ENCODE assay signal across 16 mouse cellular contexts in the genomic region with DNA sequence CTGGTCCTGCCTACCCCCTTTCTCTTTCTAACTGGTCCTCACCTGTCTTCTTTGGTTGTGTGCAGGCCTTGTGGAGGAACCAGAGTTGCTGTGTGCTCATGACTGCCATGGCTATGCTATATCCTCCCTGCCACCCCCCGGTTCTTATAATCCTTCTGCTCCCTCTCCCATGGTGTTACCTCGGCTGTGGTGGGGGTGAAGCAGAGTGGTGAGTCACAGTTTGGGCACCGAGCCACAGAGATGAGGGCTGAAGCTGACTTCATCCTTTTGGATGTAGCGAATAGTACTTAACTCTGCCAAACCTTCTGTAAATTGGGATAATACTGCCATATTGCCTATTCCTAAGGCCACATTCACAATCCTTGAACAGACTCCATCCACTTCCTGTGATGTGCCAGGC. TPM values are rescaled to one million over a fixed set of nuclear protein-coding genes. Genes with fewer than 3 reads are reported as not detected.
A peak's percentile ranks its signal among the peaks of the same experiment; 100 is the strongest.
DNase-seq lines count a peak whose midpoint lies in the region; ATAC-seq and TF ChIP-seq lines count a peak whose summit lies in the region.
"Had no signal": no experiment of that assay in that cellular context is flagged by ENCODE, and none has a peak within 500 bp of the region (broad histone marks: within the 10 kb centered on the region; RNA-seq: fewer than 3 reads in every experiment).

No protein-coding gene starts in this region.

- no peaks in the 10 kb centered on the region for H3K36me3 ChIP-seq in forebrain, embryonic 16.5 days (ENCODE audit: control insufficient read depth, insufficient read depth)
- H3K36me3 ChIP-seq in forebrain, postnatal 0 days (ENCODE audit: insufficient read depth): no peaks in the 10 kb centered on the region
- H3K36me3 ChIP-seq in hindbrain, embryonic 12.5 days: no peaks in the 10 kb centered on the region
- H3K36me3 ChIP-seq in hindbrain, embryonic 11.5 days (ENCODE audit: control insufficient read depth, insufficient read depth, low read length): no peaks in the 10 kb centered on the region
- H3K36me3 ChIP-seq: embryonic facial prominence, embryonic 15.5 days; liver, embryonic 13.5 days had no signal

- TF ChIP-seq POLR2A in cerebellum, adult 2 months (IDR thresholded peaks at IDR 0.05; ENCODE audit: borderline replicate concordance, insufficient read depth, low read length): no peak

- 0 out of 2 replicates have a peak, but pooled peaks have one; percentile 19 for ATAC-seq in forebrain, embryonic 16.5 days
- no peak for ATAC-seq in forebrain, postnatal 0 days
- ATAC-seq in hindbrain, embryonic 12.5 days (ENCODE audit: low FRiP score): no peak
- ATAC-seq in hindbrain, embryonic 11.5 days (ENCODE audit: low FRiP score): no peak
- ATAC-seq: CD4-positive, CD25-positive, alpha-beta regulatory T cell, adult 4 months; intestine, embryonic 16.5 days had no signal

- intact Hi-C loops in left cerebral cortex, postnatal 14 days (cut with DNase I): no loop called here

- no peaks in the 10 kb centered on the region for H3K27me3 ChIP-seq in forebrain, embryonic 16.5 days (replicated peaks; ENCODE audit: control insufficient read depth, insufficient read depth, low read length)
- H3K27me3 ChIP-seq in forebrain, postnatal 0 days (ENCODE audit: insufficient read depth, low read length): no peaks in the 10 kb centered on the region
- no peaks in the 10 kb centered on the region for H3K27me3 ChIP-seq in cerebellum, adult 2 months (ENCODE audit: control insufficient read depth, insufficient read depth, low read length)
- H3K27me3 ChIP-seq in hindbrain, embryonic 12.5 days: 0 out of 2 replicates have a peak, but pooled peaks cover 5% of the 10 kb centered on the region
- H3K27me3 ChIP-seq in hindbrain, embryonic 11.5 days (ENCODE audit: control insufficient read depth, insufficient read depth, low read length): no peaks in the 10 kb centered on the region
- H3K27me3 ChIP-seq: embryonic facial prominence, embryonic 15.5 days; liver, embryonic 13.5 days had no signal

- no peak for TF ChIP-seq CTCF in forebrain, postnatal 0 days (IDR thresholded peaks at IDR 0.05; ENCODE audit: low read depth)
- TF ChIP-seq CTCF in cerebellum, adult 2 months (IDR thresholded peaks at IDR 0.05; ENCODE audit: borderline replicate concordance, insufficient read depth, low read depth, low read length): no peak

- H3K9me3 ChIP-seq in forebrain, embryonic 16.5 days (ENCODE audit: control insufficient read depth, low read length): no peaks in the 10 kb centered on the region
- H3K9me3 ChIP-seq in forebrain, postnatal 0 days (ENCODE audit: low read length): no peaks in the 10 kb centered on the region
- H3K9me3 ChIP-seq in hindbrain, embryonic 12.5 days (replicated peaks): no peaks in the 10 kb centered on the region
- H3K9me3 ChIP-seq in hindbrain, embryonic 11.5 days (ENCODE audit: control insufficient read depth, low read length): no peaks in the 10 kb centered on the region
- H3K9me3 ChIP-seq: embryonic facial prominence, embryonic 15.5 days; liver, embryonic 13.5 days had no signal

- no peak overlapping the region for H3K9ac ChIP-seq in forebrain, embryonic 16.5 days (replicated peaks; ENCODE audit: low read depth, low read length)
- no peak overlapping the region for H3K9ac ChIP-seq in forebrain, postnatal 0 days
- no peak overlapping the region for H3K9ac ChIP-seq in hindbrain, embryonic 12.5 days
- no peak overlapping the region for H3K9ac ChIP-seq in hindbrain, embryonic 11.5 days (ENCODE audit: low read depth, low read length)
- H3K9ac ChIP-seq: embryonic facial prominence, embryonic 15.5 days; liver, embryonic 13.5 days had no signal

- 48% methylated on average over 4 of the region's 4 CpGs for WGBS in forebrain, embryonic 16.5 days
- WGBS in forebrain, postnatal 0 days: 62% methylated on average over 4 of the region's 4 CpGs
- WGBS in cerebellum, adult 2 months: 17% methylated on average over 4 of the region's 4 CpGs
- whole genome bisulfite sequencing in hindbrain, embryonic 12.5 days: 91% methylated on average over 4 of the region's 4 CpGs
- WGBS in hindbrain, embryonic 11.5 days: 91% methylated on average over 4 of the region's 4 CpGs

- H3K4me1 ChIP-seq in forebrain, embryonic 16.5 days (replicated peaks; ENCODE audit: control insufficient read depth, insufficient read depth, low read length): peaks cover 16% of the 10 kb centered on the region
- H3K4me1 ChIP-seq in forebrain, postnatal 0 days (ENCODE audit: insufficient read depth): no peaks in the 10 kb centered on the region
- H3K4me1 ChIP-seq in cerebellum, adult 2 months (ENCODE audit: control insufficient read depth, insufficient read depth, low read length): peaks cover 28% of the 10 kb centered on the region
- H3K4me1 ChIP-seq in hindbrain, embryonic 12.5 days: peaks cover 8% of the 10 kb centered on the region; the same call in 1 of the 2 replicates
- H3K4me1 ChIP-seq in hindbrain, embryonic 11.5 days (replicated peaks; ENCODE audit: control insufficient read depth, insufficient read depth, low read length): no peaks in the 10 kb centered on the region
- H3K4me1 ChIP-seq: embryonic facial prominence, embryonic 15.5 days; liver, embryonic 13.5 days had no signal

- no peak overlapping the region for H3K4me3 ChIP-seq in forebrain, embryonic 16.5 days (replicated peaks; ENCODE audit: low read length)
- H3K4me3 ChIP-seq in forebrain, postnatal 0 days (ENCODE audit: low read depth, low read length): no peak overlapping the region
- H3K4me3 ChIP-seq in cerebellum, adult 2 months (replicated peaks; ENCODE audit: insufficient read depth, low read depth, low read length): no peak overlapping the region
- H3K4me3 ChIP-seq in hindbrain, embryonic 12.5 days: no peak overlapping the region
- H3K4me3 ChIP-seq in hindbrain, embryonic 11.5 days (ENCODE audit: low read depth, low read length): no peak overlapping the region
- H3K4me3 ChIP-seq: embryonic facial prominence, embryonic 15.5 days; liver, embryonic 13.5 days had no signal

- H3K4me2 ChIP-seq in forebrain, embryonic 16.5 days (ENCODE audit: low read length): no peak overlapping the region
- H3K4me2 ChIP-seq in forebrain, postnatal 0 days (ENCODE audit: low read depth): no peak overlapping the region
- H3K4me2 ChIP-seq in hindbrain, embryonic 12.5 days (replicated peaks): no peak overlapping the region
- no peak overlapping the region for H3K4me2 ChIP-seq in hindbrain, embryonic 11.5 days (replicated peaks; ENCODE audit: low read depth, low read length)
- H3K4me2 ChIP-seq: embryonic facial prominence, embryonic 15.5 days; liver, embryonic 13.5 days had no signal

- no peak for DNase-seq in forebrain, postnatal 0 days
- peak; percentile 69 to 74 for DNase-seq in left cerebral cortex, postnatal 14 days (ENCODE audit: low spot score in 2 of 2)
- DNase-seq in left cerebral cortex, adult 11 months (ENCODE audit: low spot score): no peak
- peak; percentile 77 to 86 for DNase-seq in cerebellum, adult 2 months
- peak; percentile 73 for DNase-seq in right cerebral cortex, postnatal 14 days
- DNase-seq in hindbrain, embryonic 11.5 days (ENCODE audit: low spot score): no peak
- DNase-seq: heart, postnatal 10 days; liver, embryonic 13.5 days; lung, postnatal 36 days; thymus, postnatal 4 days had no signal

- H3K27ac ChIP-seq in forebrain, embryonic 16.5 days (ENCODE audit: low read length): no peak overlapping the region
- no peak overlapping the region for H3K27ac ChIP-seq in forebrain, postnatal 0 days (ENCODE audit: low read depth, low read length)
- no peak overlapping the region for H3K27ac ChIP-seq in cerebellum, adult 2 months (ENCODE audit: insufficient read depth, low read length)
- H3K27ac ChIP-seq in hindbrain, embryonic 12.5 days: no peak overlapping the region
- H3K27ac ChIP-seq in hindbrain, embryonic 11.5 days (ENCODE audit: low read depth, low read length): no peak overlapping the region
- H3K27ac ChIP-seq: embryonic facial prominence, embryonic 15.5 days; liver, embryonic 13.5 days had no signal

RNA-seq across cellular contexts. Expression of gene Sirpa, which starts 12.0 kb away (rescaled TPM):
- polyA plus RNA-seq in forebrain, embryonic 16.5 days (2015; fragmentation: Nextera tagmentation; extraction: Ambion mirVana): 30.2 and 34.8 TPM in 2 replicates
- total RNA-seq in forebrain, postnatal 0 days (2014; rRNA removed): 94.1 and 118 TPM in 2 replicates
- 41.4 and 61.8 TPM in 2 replicates for polyA plus RNA-seq in forebrain, postnatal 0 days (2015; fragmentation: Nextera tagmentation; extraction: Ambion mirVana)
- 100 to 1,000 TPM; 371 to 377 TPM for total RNA-seq in left cerebral cortex, postnatal 14 days (2021)
- polyA plus RNA-seq in cerebellum, adult 2 months (2012; rRNA removed): 235 and 254 TPM in 2 replicates
- polyA plus RNA-seq in hindbrain, embryonic 12.5 days (2016; fragmentation: Nextera tagmentation; extraction: Ambion mirVana): 27.5 and 29.2 TPM in 2 replicates
- 17.2 and 18.4 TPM in 2 replicates for polyA plus RNA-seq in hindbrain, embryonic 11.5 days (2014; fragmentation: Nextera tagmentation; extraction: Ambion mirVana)

RNA-seq across cellular contexts. Expression of gene F830045P16Rik, which starts 44.3 kb away (rescaled TPM):
- not detected in 2 replicates for polyA plus RNA-seq in forebrain, embryonic 16.5 days (2015; fragmentation: Nextera tagmentation; extraction: Ambion mirVana)
- total RNA-seq in forebrain, postnatal 0 days (2014; rRNA removed): not detected in 2 replicates
- polyA plus RNA-seq in forebrain, postnatal 0 days (2015; fragmentation: Nextera tagmentation; extraction: Ambion mirVana): not detected in 2 replicates
- under 1 TPM in 1 of 2 experiments, not detected in 1; 0.34 TPM for total RNA-seq in left cerebral cortex, postnatal 14 days (2021)
- polyA plus RNA-seq in cerebellum, adult 2 months (2012; rRNA removed): 0.13 and 0.15 TPM in 2 replicates
- 0.10 TPM in 1 of 2 replicates, not detected in the other for polyA plus RNA-seq in hindbrain, embryonic 12.5 days (2016; fragmentation: Nextera tagmentation; extraction: Ambion mirVana)
- not detected in 2 replicates for polyA plus RNA-seq in hindbrain, embryonic 11.5 days (2014; fragmentation: Nextera tagmentation; extraction: Ambion mirVana)
- total RNA-seq: gastrocnemius, adult 18-20 months; heart, postnatal 10 days had no signal
- polyA plus RNA-seq: CD4-positive, CD25-positive, alpha-beta regulatory T cell, adult 4 months; intestine, embryonic 16.5 days; liver, embryonic 13.5 days had no signal

Comparison
In these comparisons a context has a peak if more than half of its experiments do, and no peak if none do; other contexts are left out.
1. DNase-seq: peak in left cerebral cortex, postnatal 14 days (2 of 2), cerebellum, adult 2 months (2 of 2) and right cerebral cortex, postnatal 14 days (single experiment); none in forebrain, postnatal 0 days (single experiment), left cerebral cortex, adult 11 months (single experiment) and hindbrain, embryonic 11.5 days (single experiment).